Mouse (Mus musculus) left cerebral cortex, adult 18-20 months (tissue): Measurements from ENCODE around the gene Sbf2. TPM values are rescaled to one million over a fixed set of nuclear protein-coding genes. Genes with fewer than 3 reads are reported as not detected.
A peak's percentile ranks its signal among the peaks of the same experiment; 100 is the strongest.

ENCODE experiments used
- DNase-seq, 2 experiments: peaks; one replicate each; pipeline ENCODE4 v3.0.0; 2021 to 2022; ENCODE audit warnings: low spot score in 2 of 2, mixed read lengths in 1 of 2
- total RNA-seq, 2 experiments: library from RNA; stranded (reverse); gene quantifications; 2 replicates each; pipeline ENCODE4 v1.2.3; 2021

Sbf2 gene
- total RNA-seq, 2 experiments from 2014 or later = 52.6 to 55.5 TPM

GRCm38 (mm10) chr7:110283484-110284275, 331.0 kb downstream of the Sbf2 start:
- no peak for DNase-seq

- DNase-seq = no peak
These were observed 331.9 kb downstream of the Sbf2 start for GRCm38 (mm10) chr7:110282797-110283196.

- DNase-seq = no peak
These were observed 333.1 kb downstream of the Sbf2 start for GRCm38 (mm10) chr7:110281435-110282256.

- no peak for DNase-seq
These were observed 335.5 kb downstream of the Sbf2 start for GRCm38 (mm10) chr7:110279183-110279582.

GRCm38 (mm10) chr7:110277734-110278245, 336.9 kb downstream of the Sbf2 start:
- no peak for DNase-seq

- no peak for DNase-seq
These were observed 342.3 kb downstream of the Sbf2 start for GRCm38 (mm10) chr7:110272434-110272833.

- DNase-seq = no peak
These were observed 342.9 kb downstream of the Sbf2 start for GRCm38 (mm10) chr7:110271814-110272213.

GRCm38 (mm10) chr7:110270455-110270854, 344.3 kb downstream of the Sbf2 start:
- DNase-seq = no peak

- DNase-seq = no peak
These were observed 344.9 kb downstream of the Sbf2 start for GRCm38 (mm10) chr7:110269777-110270176.

GRCm38 (mm10) chr7:110268511-110268910, 346.2 kb downstream of the Sbf2 start:
- no peak for DNase-seq

- DNase-seq = no peak
These were observed 346.7 kb downstream of the Sbf2 start for GRCm38 (mm10) chr7:110267994-110268393.

GRCm38 (mm10) chr7:110267014-110267413, 347.7 kb downstream of the Sbf2 start:
- DNase-seq = no peak

- peak; percentile 78 to 84 for DNase-seq
These were observed 348.9 kb downstream of the Sbf2 start for GRCm38 (mm10) chr7:110265796-110266195.

GRCm38 (mm10) chr7:110263474-110263873, 351.2 kb downstream of the Sbf2 start:
- no peak for DNase-seq

GRCm38 (mm10) chr7:110262661-110263060, 352.1 kb downstream of the Sbf2 start:
- no peak for DNase-seq

- no peak for DNase-seq
These were observed 352.9 kb downstream of the Sbf2 start for GRCm38 (mm10) chr7:110261807-110262206.

GRCm38 (mm10) chr7:110259966-110260711, 354.6 kb downstream of the Sbf2 start:
- peak in 1 of 2 experiments; percentile 13 for DNase-seq

- DNase-seq = no peak
These were observed 356.3 kb downstream of the Sbf2 start for GRCm38 (mm10) chr7:110258196-110258950.
